Mouse (Mus musculus) stomach, embryonic 16.5 days (tissue): Measurements from ENCODE around the gene Dexi. TPM values are rescaled to one million over a fixed set of nuclear protein-coding genes. Genes with fewer than 3 reads are reported as not detected.

ENCODE experiments used
- ATAC-seq: fragments of 200-750 bp; cut with Nextera tagmentation; 2 replicates; pipeline ENCODE4 v1.8.0; 2017; ENCODE audit warnings: moderate number of reproducible peaks, moderate TSS enrichment; ENCODE audit not compliant: insufficient read depth, low FRiP score
- H3K27ac ChIP-seq: fragments of 300-500 bp; sonication (generic); 2 replicates; pipeline ENCODE4 v1.5.1; 2014; ENCODE audit warnings: low read length
- H3K27me3 ChIP-seq: fragments of 300-500 bp; sonication (generic); 2 replicates; pipeline ENCODE4 v1.6.1; 2014; ENCODE audit warnings: low read length, control low read depth, mixed read lengths; ENCODE audit not compliant: control insufficient read depth, insufficient read depth
- H3K36me3 ChIP-seq: fragments of 300-500 bp; sonication (generic); 2 replicates; pipeline ENCODE4 v1.6.1; 2014; ENCODE audit warnings: low read length; ENCODE audit not compliant: control insufficient read depth, insufficient read depth
- H3K4me1 ChIP-seq: fragments of 300-500 bp; sonication (generic); 2 replicates; pipeline ENCODE4 v1.6.1; 2014; ENCODE audit warnings: low read length, control low read depth, mixed read lengths; ENCODE audit not compliant: control insufficient read depth, insufficient read depth
- H3K4me2 ChIP-seq: fragments of 300-500 bp; sonication (generic); 2 replicates; pipeline ENCODE4 v1.6.1; 2014; ENCODE audit warnings: low read depth, low read length, mixed read lengths
- H3K4me3 ChIP-seq: fragments of 300-500 bp; sonication (generic); replicated peaks from 2 replicates; pipeline ENCODE4 v1.5.1; 2014; ENCODE audit warnings: mild to moderate bottlenecking, low read length
- H3K9ac ChIP-seq: fragments of 300-500 bp; sonication (generic); 2 replicates; pipeline ENCODE4 v1.6.1; 2014; ENCODE audit warnings: low read length
- H3K9me3 ChIP-seq: fragments of 300-500 bp; sonication (generic); replicated peaks from 2 replicates; pipeline ENCODE4 v1.6.1; 2016; ENCODE audit warnings: low read length, control low read depth; ENCODE audit not compliant: control insufficient read depth
- WGBS: fragments of 180-500 bp; shearing (Covaris S2); extraction: QIAGEN DNeasy Blood & Tissue Kit; methylation state at CpG from one replicate; pipeline ENCODE4 v1.1.7; 2014; 5-methylcytosine and 5-hydroxymethylcytosine counted together
- polyA plus RNA-seq: library from polyadenylated mRNA; unstranded; fragments of >200 nt; fragmentation: Nextera tagmentation; extraction: Ambion mirVana; gene quantifications from 2 replicates; pipeline ENCODE4 v1.2.1, GENCODE M21; 2015

Gene Dexi
- polyA plus RNA-seq, 1 experiment from 2014 or later: 5.0 TPM

- Histone ChIP-seq H3K36me3 (no peaks in the 10 kb centered on the region), H3K4me2 (no peak overlapping the region), H3K4me3 (no peak overlapping the region), H3K4me1 (no peaks in the 10 kb centered on the region), H3K9me3 (no peaks in the 10 kb centered on the region), H3K9ac (no peak overlapping the region), H3K27me3 (no peaks in the 10 kb centered on the region), H3K27ac (no peak overlapping the region)
- WGBS: 67% methylated on average over 2 of the region's 2 CpGs
- no peak for ATAC-seq
Measured at GRCm38 (mm10) chr16:10460188-10460587, 82.7 kb downstream of the Dexi start.

- H3K4me3 ChIP-seq: no peak overlapping the region
- H3K4me1 ChIP-seq: peaks cover 4% of the 10 kb centered on the region; the same call in 1 of the 2 replicates
- no peaks in the 10 kb centered on the region for H3K27me3 ChIP-seq
- no peak for ATAC-seq
- no peaks in the 10 kb centered on the region for H3K9me3 ChIP-seq
- no peak overlapping the region for H3K9ac ChIP-seq
- no peak overlapping the region for H3K27ac ChIP-seq
- no peaks in the 10 kb centered on the region for H3K36me3 ChIP-seq
- WGBS: 34% methylated on average over 3 of the region's 3 CpGs
- H3K4me2 ChIP-seq: no peak overlapping the region
Measured at GRCm38 (mm10) chr16:10454583-10454974, 88.3 kb downstream of the Dexi start.

GRCm38 (mm10) chr16:10453872-10454582 lies 88.8 kb downstream of the Dexi start:
- Histone ChIP-seq H3K27me3 (no peaks in the 10 kb centered on the region), H3K4me3 (no peak overlapping the region), H3K27ac (no peak overlapping the region), H3K4me2 (no peak overlapping the region), H3K9ac (no peak overlapping the region), H3K9me3 (no peaks in the 10 kb centered on the region), H3K36me3 (no peaks in the 10 kb centered on the region), H3K4me1 (peaks cover 4% of the 10 kb centered on the region; the same call in 1 of the 2 replicates)
- 76% methylated on average over 6 of the region's 6 CpGs for WGBS
- ATAC-seq: no peak

Other genes starting within 250 kb of the Dexi start
- gene Emp2, start 229.1 kb downstream of the Dexi start, polyA plus RNA-seq: 83.5 and 110 TPM in 2 replicates
- 1.7 and 2.0 TPM in 2 replicates for gene Tekt5, start 147.6 kb downstream of the Dexi start, polyA plus RNA-seq
- 45.5 and 47.7 TPM in 2 replicates for gene Nubp1, start 131.1 kb downstream of the Dexi start, polyA plus RNA-seq
- 9.1 TPM in 2 replicates for gene Tvp23a, start 95.7 kb downstream of the Dexi start, polyA plus RNA-seq
- gene Ciita, start 63.0 kb downstream of the Dexi start, polyA plus RNA-seq: 0.49 and 0.56 TPM in 2 replicates
- gene Clec16a, start 2.3 kb upstream of the Dexi start, polyA plus RNA-seq: 31.0 and 33.7 TPM in 2 replicates
- gene Socs1, start 242.5 kb upstream of the Dexi start, polyA plus RNA-seq: 6.2 and 7.3 TPM in 2 replicates
- not detected in 2 replicates for gene Tnp2, start 245.6 kb upstream of the Dexi start, polyA plus RNA-seq
- gene Prm3, start 247.9 kb upstream of the Dexi start, polyA plus RNA-seq: not detected in 2 replicates